In the genomic region with DNA sequence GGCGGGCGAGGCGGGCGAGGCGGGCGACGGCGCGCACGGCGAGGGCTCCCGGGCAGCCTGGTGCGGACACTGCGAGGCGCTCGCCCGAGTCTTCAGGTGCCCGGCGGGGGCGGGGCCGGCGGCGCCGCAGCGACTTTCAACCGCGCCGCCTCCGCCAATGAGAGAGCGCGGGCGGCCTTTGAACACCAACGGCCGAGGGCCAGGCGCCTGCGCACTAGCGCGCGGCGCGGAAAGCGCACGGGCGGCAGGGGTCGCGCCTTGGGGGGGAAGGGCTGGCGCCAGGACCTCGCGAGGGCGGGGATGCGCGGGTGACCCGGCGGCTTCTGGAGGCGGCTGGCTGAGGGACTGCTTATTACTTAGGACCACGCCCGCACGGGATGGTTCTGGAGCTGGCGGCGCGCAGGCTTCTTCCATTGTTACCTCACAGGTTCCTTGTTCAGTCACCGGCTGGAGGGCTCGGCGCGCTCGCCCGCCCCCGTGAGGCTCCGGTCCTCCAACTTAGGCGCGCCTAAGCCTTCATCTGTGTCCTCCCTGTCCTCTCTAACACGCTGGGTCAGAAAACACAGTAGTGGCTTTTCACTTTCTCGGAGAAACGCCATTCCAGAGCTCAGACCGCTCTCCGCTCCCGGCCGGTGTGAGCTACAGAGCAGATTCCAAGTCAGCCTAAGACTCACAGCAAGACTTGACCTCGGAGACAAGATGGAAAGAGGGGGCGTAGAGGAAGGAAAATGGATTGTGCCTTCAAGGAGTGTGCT, we compare ENCODE assay signal across 8 mouse cellular contexts. TPM values are rescaled to one million over a fixed set of nuclear protein-coding genes. Genes with fewer than 3 reads are reported as not detected.
DNase-seq lines count a peak whose midpoint lies in the region; ATAC-seq and TF ChIP-seq lines count a peak whose summit lies in the region.

TSS of gene Trim59 (minus strand) at position 111 of the 755 bp plus-strand sequence.

- peak within 1 kb of the TSS; percentile 95 for H3K27ac ChIP-seq in forebrain, embryonic 13.5 days
- H3K27ac ChIP-seq in liver, embryonic 16.5 days (ENCODE audit: low read length): peak within 1 kb of the TSS; percentile 95
- peak within 1 kb of the TSS; percentile 85 for H3K27ac ChIP-seq in neural tube, embryonic 12.5 days
- peak within 1 kb of the TSS; percentile 84 for H3K27ac ChIP-seq in stomach, postnatal 0 days (replicated peaks)

- H3K4me1 ChIP-seq in forebrain, embryonic 13.5 days: peaks cover 35% of the 10 kb centered on the region
- H3K4me1 ChIP-seq in liver, embryonic 16.5 days (ENCODE audit: control insufficient read depth, low read depth, low read length): peaks cover 18% of the 10 kb centered on the region
- H3K4me1 ChIP-seq in neural tube, embryonic 12.5 days: peaks cover 7% of the 10 kb centered on the region
- H3K4me1 ChIP-seq in stomach, postnatal 0 days (replicated peaks; ENCODE audit: control insufficient read depth, insufficient read depth): no peaks in the 10 kb centered on the region

- H3K36me3 ChIP-seq in forebrain, embryonic 13.5 days (ENCODE audit: poor library complexity, severe bottlenecking): peaks cover 8% of the 10 kb centered on the region
- peaks cover 23% of the 10 kb centered on the region for H3K36me3 ChIP-seq in liver, embryonic 16.5 days (ENCODE audit: control insufficient read depth, insufficient read depth)
- H3K36me3 ChIP-seq in neural tube, embryonic 12.5 days: peaks cover 4% of the 10 kb centered on the region
- no peaks in the 10 kb centered on the region for H3K36me3 ChIP-seq in stomach, postnatal 0 days (ENCODE audit: control insufficient read depth, insufficient read depth, low read length)

- WGBS in forebrain, embryonic 13.5 days: under 1% methylated on average over 62 of the region's 80 CpGs
- under 1% methylated on average over 65 of the region's 80 CpGs for WGBS in liver, embryonic 16.5 days (ENCODE audit: insufficient replicate concordance)
- WGBS in neural tube, embryonic 12.5 days: under 1% methylated on average over 79 of the region's 80 CpGs
- under 1% methylated on average over 66 of the region's 80 CpGs for WGBS in stomach, postnatal 0 days

- peak; percentile 36 for TF ChIP-seq EP300 in stomach, postnatal 0 days (optimal IDR thresholded peaks at IDR 0.05)

- DNase-seq in ES-CJ7 (ENCODE audit: low read depth, low spot score): peak; percentile 96
- peak; percentile 91 to 94 for DNase-seq in heart, postnatal 10 days
- DNase-seq in kidney, postnatal 4 days: peak; percentile 92 to 96
- DNase-seq in stomach, postnatal 0 days (ENCODE audit: low spot score): peak; percentile 93

- peak within 1 kb of the TSS; percentile 87 for H3K4me3 ChIP-seq in forebrain, embryonic 13.5 days
- H3K4me3 ChIP-seq in liver, embryonic 16.5 days (ENCODE audit: low read depth, low read length): peak within 1 kb of the TSS; percentile 79
- H3K4me3 ChIP-seq in neural tube, embryonic 12.5 days: peak within 1 kb of the TSS; percentile 87
- H3K4me3 ChIP-seq in stomach, postnatal 0 days (ENCODE audit: low read depth, low read length): peak within 1 kb of the TSS; percentile 83

- peak within 1 kb of the TSS; percentile 69 for H3K4me2 ChIP-seq in forebrain, embryonic 13.5 days
- peak within 1 kb of the TSS; percentile 79 for H3K4me2 ChIP-seq in liver, embryonic 16.5 days (ENCODE audit: low read depth, low read length)
- peak within 1 kb of the TSS; percentile 67 for H3K4me2 ChIP-seq in neural tube, embryonic 12.5 days (replicated peaks)
- peak within 1 kb of the TSS; percentile 81 for H3K4me2 ChIP-seq in stomach, postnatal 0 days (replicated peaks; ENCODE audit: low read depth)

- TF ChIP-seq CTCF in stomach, postnatal 0 days (IDR thresholded peaks at IDR 0.05; ENCODE audit: low read depth): no peak; the same call in none of the 2 replicates

- intact Hi-C loops in heart, postnatal 10 days (cut with DNase I): loop anchor here (2.0 kb wide), 1 partner anchor 38 kb away; no protein-coding TSS in a partner anchor

- no peaks in the 10 kb centered on the region for H3K27me3 ChIP-seq in forebrain, embryonic 13.5 days
- H3K27me3 ChIP-seq in liver, embryonic 16.5 days (ENCODE audit: control insufficient read depth, insufficient read depth, low read depth, low read length): no peaks in the 10 kb centered on the region
- H3K27me3 ChIP-seq in neural tube, embryonic 12.5 days (replicated peaks): no peaks in the 10 kb centered on the region
- H3K27me3 ChIP-seq in stomach, postnatal 0 days (ENCODE audit: control insufficient read depth, insufficient read depth, low read length): no peaks in the 10 kb centered on the region

- peak; percentile 93 for ATAC-seq in cerebellum, adult (ENCODE audit: insufficient number of reproducible peaks, low FRiP score, low TSS enrichment)
- ATAC-seq in forebrain, embryonic 13.5 days: peak; percentile 97
- ATAC-seq in liver, embryonic 16.5 days (ENCODE audit: low read depth): peak; percentile 90
- ATAC-seq in neural tube, embryonic 12.5 days (ENCODE audit: low FRiP score, low read depth): peak; percentile 97
- peak; percentile 97 for ATAC-seq in stomach, postnatal 0 days (ENCODE audit: low FRiP score, low TSS enrichment)

- H3K9ac ChIP-seq in forebrain, embryonic 13.5 days: peak within 1 kb of the TSS; percentile 97
- peak within 1 kb of the TSS; percentile 94 for H3K9ac ChIP-seq in liver, embryonic 16.5 days (ENCODE audit: low read depth, low read length)
- H3K9ac ChIP-seq in neural tube, embryonic 12.5 days: peak within 1 kb of the TSS; percentile 94
- H3K9ac ChIP-seq in stomach, postnatal 0 days (ENCODE audit: low read length): peak within 1 kb of the TSS; percentile 76

- no peaks in the 10 kb centered on the region for H3K9me3 ChIP-seq in forebrain, embryonic 13.5 days (replicated peaks)
- H3K9me3 ChIP-seq in liver, embryonic 16.5 days (replicated peaks; ENCODE audit: control insufficient read depth, low read length): no peaks in the 10 kb centered on the region
- no peaks in the 10 kb centered on the region for H3K9me3 ChIP-seq in neural tube, embryonic 12.5 days
- H3K9me3 ChIP-seq in stomach, postnatal 0 days (ENCODE audit: control insufficient read depth, low read length): no peaks in the 10 kb centered on the region

RNA-seq across cellular contexts. Expression of gene Trim59, which starts in this region (rescaled TPM):
- 132 and 134 TPM in 2 replicates for polyA plus RNA-seq in forebrain, embryonic 13.5 days (2015; fragmentation: Nextera tagmentation; extraction: Ambion mirVana)
- total RNA-seq in heart, postnatal 10 days (2021): 10 to 100 TPM; 16.0 to 16.7 TPM
- polyA plus RNA-seq in liver, embryonic 16.5 days (2015; fragmentation: Nextera tagmentation; extraction: Ambion mirVana): 143 and 145 TPM in 2 replicates
- 112 and 114 TPM in 2 replicates for polyA plus RNA-seq in neural tube, embryonic 12.5 days (2016; fragmentation: Nextera tagmentation; extraction: Ambion mirVana)
- polyA plus RNA-seq in stomach, postnatal 0 days (2015; fragmentation: Nextera tagmentation; extraction: Ambion mirVana): 17.6 and 24.4 TPM in 2 replicates

Comparison
In these comparisons a context has a peak if more than half of its experiments do, and no peak if none do; other contexts are left out.
1. Peak in every context shown above with its lines: DNase-seq, ATAC-seq, H3K4me3 ChIP-seq and H3K27ac ChIP-seq.